Mouse (Mus musculus): Measurements from ENCODE around the gene Slc8a1.

Slc8a1 gene

GRCm38 (mm10) chr17:81554052-81554734 lies 184.0 kb downstream of the Slc8a1 start:
- DNase-seq = no peak

GRCm38 (mm10) chr17:81551856-81552635 lies 186.1 kb downstream of the Slc8a1 start:
- no peak for DNase-seq

GRCm38 (mm10) chr17:81550864-81551263 lies 187.3 kb downstream of the Slc8a1 start:
- DNase-seq = no peak

- DNase-seq = no peak
Measured at GRCm38 (mm10) chr17:81548016-81548415, 190.2 kb downstream of the Slc8a1 start.

- no peak for DNase-seq
Measured at GRCm38 (mm10) chr17:81546525-81546924, 191.7 kb downstream of the Slc8a1 start.

GRCm38 (mm10) chr17:81546012-81546411 lies 192.2 kb downstream of the Slc8a1 start:
- DNase-seq = no peak

GRCm38 (mm10) chr17:81544926-81545325 lies 193.3 kb downstream of the Slc8a1 start:
- DNase-seq = no peak

GRCm38 (mm10) chr17:81542313-81543185 lies 195.6 kb downstream of the Slc8a1 start:
- peak; percentile 53 for DNase-seq

- DNase-seq = no peak
Measured at GRCm38 (mm10) chr17:81538163-81539160, 199.7 kb downstream of the Slc8a1 start.

- no peak for DNase-seq
Measured at GRCm38 (mm10) chr17:81536093-81536492, 202.1 kb downstream of the Slc8a1 start.

- DNase-seq = peak; percentile 13
Measured at GRCm38 (mm10) chr17:81529849-81530248, 208.3 kb downstream of the Slc8a1 start.

GRCm38 (mm10) chr17:81528940-81529339 lies 209.2 kb downstream of the Slc8a1 start:
- DNase-seq = no peak

GRCm38 (mm10) chr17:81526463-81526862 lies 211.7 kb downstream of the Slc8a1 start:
- DNase-seq = no peak

GRCm38 (mm10) chr17:81524826-81525225 lies 213.4 kb downstream of the Slc8a1 start:
- no peak for DNase-seq

GRCm38 (mm10) chr17:81523943-81524342 lies 214.2 kb downstream of the Slc8a1 start:
- no peak for DNase-seq

GRCm38 (mm10) chr17:81518316-81519025 lies 219.7 kb downstream of the Slc8a1 start:
- DNase-seq = no peak

- DNase-seq = no peak
Measured at GRCm38 (mm10) chr17:81516155-81516554, 222.0 kb downstream of the Slc8a1 start.

GRCm38 (mm10) chr17:81514022-81514421 lies 224.2 kb downstream of the Slc8a1 start:
- DNase-seq = no peak

GRCm38 (mm10) chr17:81513368-81513958 lies 224.7 kb downstream of the Slc8a1 start:
- no peak for DNase-seq

- no peak for DNase-seq
Measured at GRCm38 (mm10) chr17:81505162-81505685, 233.0 kb downstream of the Slc8a1 start.

- peak; percentile 58 for DNase-seq
Measured at GRCm38 (mm10) chr17:81504040-81504439, 234.1 kb downstream of the Slc8a1 start.
